Mouse (Mus musculus) cerebellum, adult 2 months (tissue): Measurements from ENCODE around the gene Dlg3.
A peak's percentile ranks its signal among the peaks of the same experiment; 100 is the strongest.

Experiments used
- CTCF ChIP-seq: fragments of 200-500 bp; IDR thresholded peaks from 2 replicates; pipeline ENCODE4 v1.5.1; 2011; ENCODE audit warnings: low read depth, mild to moderate bottlenecking, control low read depth, low read length, moderate library complexity, borderline replicate concordance; ENCODE audit not compliant: insufficient read depth
- POLR2A ChIP-seq: fragments of 200-500 bp; IDR thresholded peaks from 2 replicates; pipeline ENCODE4 v1.6.1; 2011; ENCODE audit warnings: low read length, control low read depth, borderline replicate concordance; ENCODE audit not compliant: insufficient read depth

- TF ChIP-seq CTCF = peak; percentile 59
- TF ChIP-seq POLR2A = no peak
Observed at GRCm38 (mm10) chrX:100776494-100776893, 9.0 kb downstream of the Dlg3 start.
